Mouse (Mus musculus) layer of hippocampus, adult 6 months (tissue): ENCODE data around the gene Olfr441. TPM values are rescaled to one million over a fixed set of nuclear protein-coding genes. Genes with fewer than 3 reads are reported as not detected.

ENCODE experiments used
- long read RNA-seq, 2 experiments: library from polyadenylated mRNA; unstranded; transcript quantifications; one replicate each; pipeline ENCODE4 v2.0.0; 2019 to 2020
- polyA plus RNA-seq: library from polyadenylated mRNA; unstranded; fragments of <200 nt; fragmentation: Nextera tagmentation; gene quantifications from 2 replicates; pipeline ENCODE4 v1.2.3, GENCODE M21; 2021

Gene Olfr441
- not detected in 2 replicates for polyA plus RNA-seq
- long read RNA-seq, experiment 1, result 0 reads
- long read RNA-seq, experiment 2, result 0 reads

GRCm38 (mm10) chr6:43106069-43106468, at the start of gene Olfr441:
Gene Olfr441, plus strand, starts transcription at chr6:43106369.

GRCm38 (mm10) chr6:43146267-43146666, 40.1 kb downstream of the Olfr441 start, which contains the start of gene Olfr237-ps1:
Gene Olfr237-ps1, plus strand, starts transcription at chr6:43146567.

GRCm38 (mm10) chr6:43162982-43163381, 56.8 kb downstream of the Olfr441 start, which contains the start of gene Olfr437:
Gene Olfr437, plus strand, starts transcription at chr6:43163282.

Other genes with a start within 250 kb of the Olfr441 start
- gene Olfr448, start 215.9 kb upstream of the Olfr441 start, polyA plus RNA-seq, result not detected in 2 replicates
- gene Olfr447, start 197.5 kb upstream of the Olfr441 start, polyA plus RNA-seq, result not detected in 2 replicates
- not detected in 2 replicates for gene Olfr446, start 185.0 kb upstream of the Olfr441 start, polyA plus RNA-seq
- gene Olfr444, start 157.3 kb upstream of the Olfr441 start, polyA plus RNA-seq, result not detected in 2 replicates
- gene Olfr237-ps1, start 40.2 kb downstream of the Olfr441 start, polyA plus RNA-seq, result not detected in 2 replicates
- gene Olfr437, start 56.9 kb downstream of the Olfr441 start, polyA plus RNA-seq, result not detected in 2 replicates
- not detected in 2 replicates for gene Olfr13, start 65.8 kb downstream of the Olfr441 start, polyA plus RNA-seq
- not detected in 2 replicates for gene Olfr435, start 90.8 kb downstream of the Olfr441 start, polyA plus RNA-seq
- not detected in 2 replicates for gene Olfr434, start 106.7 kb downstream of the Olfr441 start, polyA plus RNA-seq
- not detected in 2 replicates for gene Olfr47, start 125.2 kb downstream of the Olfr441 start, polyA plus RNA-seq
- 0.28 and 0.44 TPM in 2 replicates for gene Arhgef5, start 159.2 kb downstream of the Olfr441 start, polyA plus RNA-seq
- not detected in 2 replicates for gene Nobox, start 203.2 kb downstream of the Olfr441 start, polyA plus RNA-seq